ENCODE assay signal across 21 mouse cellular contexts in genomic region chr9:85458356-85458755, GRCm38 (mm10).
DNase-seq lines count a peak whose midpoint lies in the region; ATAC-seq lines count a peak whose summit lies in the region.
"Had no signal": no experiment of that assay in that cellular context is flagged by ENCODE, and none has a peak within 500 bp of the region (broad histone marks: within the 10 kb centered on the region; RNA-seq: fewer than 3 reads in every experiment).

No protein-coding gene starts in this region.

- no peaks in the 10 kb centered on the region for H3K27me3 ChIP-seq in midbrain, embryonic 11.5 days (ENCODE audit: control insufficient read depth, insufficient read depth, low read length)
- no peaks in the 10 kb centered on the region for H3K27me3 ChIP-seq in midbrain, embryonic 16.5 days (ENCODE audit: control insufficient read depth, insufficient read depth, low read depth, low read length)
- H3K27me3 ChIP-seq in hindbrain, embryonic 10.5 days (ENCODE audit: insufficient read depth, poor library complexity, severe bottlenecking), result no peaks in the 10 kb centered on the region
- H3K27me3 ChIP-seq: embryonic facial prominence, embryonic 12.5 days; forebrain, embryonic 13.5 days; forebrain, embryonic 15.5 days had no signal

- 86% methylated on average over 2 of the region's 2 CpGs for WGBS in midbrain, embryonic 11.5 days
- WGBS in midbrain, embryonic 16.5 days, result 85% methylated on average over 2 of the region's 2 CpGs
- WGBS in hindbrain, embryonic 10.5 days, result 83% methylated on average over 2 of the region's 2 CpGs

- H3K27ac ChIP-seq in midbrain, embryonic 11.5 days (ENCODE audit: low read depth, low read length), result no peak overlapping the region
- no peak overlapping the region for H3K27ac ChIP-seq in midbrain, embryonic 16.5 days (ENCODE audit: low read length)
- no peak overlapping the region for H3K27ac ChIP-seq in hindbrain, embryonic 10.5 days
- H3K27ac ChIP-seq: embryonic facial prominence, embryonic 10.5 days; embryonic facial prominence, embryonic 12.5 days; forebrain, embryonic 13.5 days; forebrain, embryonic 15.5 days had no signal

- no peak for ATAC-seq in midbrain, embryonic 11.5 days (ENCODE audit: low FRiP score)
- ATAC-seq in midbrain, embryonic 16.5 days, result no peak
- ATAC-seq in granulocyte monocyte progenitor cell, adult 5-6 weeks (replicated peaks; ENCODE audit: poor library complexity, severe bottlenecking), result peak; percentile 89
- ATAC-seq in megakaryocyte, adult 5-6 weeks (ENCODE audit: poor library complexity, severe bottlenecking), result peak; percentile 66
- ATAC-seq in monocyte, adult 5-6 weeks (replicated peaks; ENCODE audit: insufficient number of reproducible peaks, low FRiP score, low TSS enrichment, poor library complexity, severe bottlenecking), result 0 out of 2 replicates have a peak, but pooled peaks have one; percentile 40
- ATAC-seq: forebrain, embryonic 13.5 days; forebrain, embryonic 15.5 days; forebrain, postnatal 0 days had no signal

- peak; percentile 14 for DNase-seq in midbrain, embryonic 11.5 days (ENCODE audit: low spot score, missing footprints)
- no peak for DNase-seq in hindbrain, embryonic 10.5 days (ENCODE audit: low spot score)
- DNase-seq in natural killer cell, adult 2 months (ENCODE audit: low spot score in 2 of 2), result no peak
- no peak for DNase-seq in adrenal gland, adult 8-10 months
- DNase-seq: adrenal gland, postnatal 10 days; adrenal gland, postnatal 25 days; cerebellum, adult 11 months; cerebellum, adult 18-20 months; cerebellum, adult 8-10 months; cerebellum, adult 9-11 months; cerebellum, postnatal 14 days; cerebellum, postnatal 36 days; forebrain, postnatal 0 days had no signal

- H3K9ac ChIP-seq in midbrain, embryonic 11.5 days (ENCODE audit: low read length), result no peak overlapping the region
- no peak overlapping the region for H3K9ac ChIP-seq in midbrain, embryonic 16.5 days (ENCODE audit: low read depth, low read length)
- H3K9ac ChIP-seq: embryonic facial prominence, embryonic 12.5 days; forebrain, embryonic 13.5 days; forebrain, embryonic 15.5 days; forebrain, postnatal 0 days had no signal

- no peak overlapping the region for H3K4me2 ChIP-seq in midbrain, embryonic 11.5 days
- H3K4me2 ChIP-seq in midbrain, embryonic 16.5 days (ENCODE audit: low read length), result no peak overlapping the region
- H3K4me2 ChIP-seq: embryonic facial prominence, embryonic 12.5 days; forebrain, embryonic 13.5 days; forebrain, embryonic 15.5 days had no signal

- no peaks in the 10 kb centered on the region for H3K9me3 ChIP-seq in midbrain, embryonic 11.5 days (ENCODE audit: control insufficient read depth, low read length)
- no peaks in the 10 kb centered on the region for H3K9me3 ChIP-seq in midbrain, embryonic 16.5 days (replicated peaks; ENCODE audit: control insufficient read depth, low read length, poor library complexity, severe bottlenecking)
- no peaks in the 10 kb centered on the region for H3K9me3 ChIP-seq in hindbrain, embryonic 10.5 days
- H3K9me3 ChIP-seq: embryonic facial prominence, embryonic 10.5 days; embryonic facial prominence, embryonic 12.5 days; forebrain, embryonic 13.5 days; forebrain, embryonic 15.5 days had no signal

- no peaks in the 10 kb centered on the region for H3K36me3 ChIP-seq in midbrain, embryonic 11.5 days (ENCODE audit: control insufficient read depth, insufficient read depth, low read length)
- H3K36me3 ChIP-seq in midbrain, embryonic 16.5 days (ENCODE audit: control insufficient read depth, insufficient read depth, low read length), result no peaks in the 10 kb centered on the region
- no peaks in the 10 kb centered on the region for H3K36me3 ChIP-seq in hindbrain, embryonic 10.5 days
- H3K36me3 ChIP-seq: embryonic facial prominence, embryonic 10.5 days; embryonic facial prominence, embryonic 12.5 days; forebrain, embryonic 15.5 days had no signal

- no peak overlapping the region for H3K4me3 ChIP-seq in midbrain, embryonic 11.5 days (ENCODE audit: low read depth, low read length)
- H3K4me3 ChIP-seq in midbrain, embryonic 16.5 days (ENCODE audit: low read depth, low read length), result no peak overlapping the region
- H3K4me3 ChIP-seq in hindbrain, embryonic 10.5 days, result no peak overlapping the region
- H3K4me3 ChIP-seq: embryonic facial prominence, embryonic 10.5 days; embryonic facial prominence, embryonic 12.5 days; forebrain, embryonic 13.5 days; forebrain, embryonic 15.5 days had no signal

- H3K4me1 ChIP-seq in midbrain, embryonic 11.5 days (ENCODE audit: control insufficient read depth, insufficient read depth, low read length), result no peaks in the 10 kb centered on the region
- no peaks in the 10 kb centered on the region for H3K4me1 ChIP-seq in midbrain, embryonic 16.5 days (ENCODE audit: control insufficient read depth, insufficient read depth, low read length)
- no peaks in the 10 kb centered on the region; the same call in 1 of the 2 replicates for H3K4me1 ChIP-seq in hindbrain, embryonic 10.5 days (replicated peaks)
- H3K4me1 ChIP-seq: embryonic facial prominence, embryonic 10.5 days; embryonic facial prominence, embryonic 12.5 days; forebrain, embryonic 13.5 days; forebrain, embryonic 15.5 days had no signal

Comparison
In these comparisons a context has a peak if more than half of its experiments do, and no peak if none do; other contexts are left out.
1. ATAC-seq: peak in granulocyte monocyte progenitor cell, adult 5-6 weeks (single experiment), megakaryocyte, adult 5-6 weeks (single experiment) and monocyte, adult 5-6 weeks (single experiment); none in midbrain, embryonic 11.5 days (single experiment) and midbrain, embryonic 16.5 days (single experiment).